In the genomic region with DNA sequence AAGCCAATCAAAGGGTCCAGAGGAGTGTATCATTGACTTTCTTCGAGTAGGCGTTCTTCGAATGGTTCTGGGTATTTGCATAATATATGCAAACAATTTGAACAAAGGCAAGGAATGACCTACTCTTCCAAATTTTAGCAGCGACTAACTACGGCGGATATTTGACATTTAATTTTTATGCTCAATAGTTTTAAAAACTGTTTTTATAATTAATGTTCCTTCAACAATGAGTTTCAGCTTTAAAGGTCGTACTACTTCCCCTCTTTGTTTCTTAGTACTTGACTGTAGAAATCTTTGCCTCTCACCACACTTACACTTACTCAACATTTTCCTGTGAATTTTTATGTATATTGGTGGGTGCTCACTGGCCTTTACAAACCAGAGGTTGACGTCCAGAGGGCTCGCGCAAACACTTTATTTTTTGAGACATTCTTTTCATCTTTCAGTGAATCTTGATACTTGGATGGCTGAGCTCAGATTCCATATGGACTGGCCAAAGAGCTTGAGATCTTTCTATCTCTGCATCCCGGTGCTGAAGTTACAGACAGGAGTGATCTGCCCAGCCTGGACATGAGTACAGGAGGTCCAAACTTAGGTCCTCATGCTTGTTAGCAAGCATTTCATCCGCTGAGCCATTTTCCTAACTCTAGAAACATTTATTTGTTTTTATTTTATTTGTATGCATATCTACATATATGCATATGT, we compare ENCODE assay signal across 9 mouse cellular contexts. TPM values are rescaled to one million over a fixed set of nuclear protein-coding genes. Genes with fewer than 3 reads are reported as not detected.
DNase-seq lines count a peak whose midpoint lies in the region; ATAC-seq and TF ChIP-seq lines count a peak whose summit lies in the region.
"Had no signal": no experiment of that assay in that cellular context is flagged by ENCODE, and none has a peak within 500 bp of the region (broad histone marks: within the 10 kb centered on the region; RNA-seq: fewer than 3 reads in every experiment).

No protein-coding gene starts in this region.

- peak overlapping the region; percentile 86 for H3K4me3 ChIP-seq in neural tube, embryonic 11.5 days (ENCODE audit: low read depth, low read length)
- H3K4me3 ChIP-seq in limb, embryonic 12.5 days (replicated peaks): peak overlapping the region; percentile 99
- peak overlapping the region; percentile 100 for H3K4me3 ChIP-seq in stomach, postnatal 0 days (ENCODE audit: low read depth, low read length)

- H3K9ac ChIP-seq in neural tube, embryonic 11.5 days (ENCODE audit: low read length): peak overlapping the region; percentile 60
- peak overlapping the region; percentile 100 for H3K9ac ChIP-seq in limb, embryonic 12.5 days (replicated peaks)
- H3K9ac ChIP-seq in stomach, postnatal 0 days (ENCODE audit: low read length): peak overlapping the region; percentile 64

- H3K9me3 ChIP-seq in neural tube, embryonic 11.5 days (ENCODE audit: control insufficient read depth, low read length): no peaks in the 10 kb centered on the region
- H3K9me3 ChIP-seq in limb, embryonic 12.5 days: no peaks in the 10 kb centered on the region
- H3K9me3 ChIP-seq in stomach, postnatal 0 days (ENCODE audit: control insufficient read depth, low read length): no peaks in the 10 kb centered on the region

- no peak for ATAC-seq in cerebellum, adult (ENCODE audit: insufficient number of reproducible peaks, low FRiP score, low TSS enrichment)
- peak; percentile 79 for ATAC-seq in neural tube, embryonic 11.5 days (ENCODE audit: insufficient read depth, low FRiP score, low TSS enrichment)
- ATAC-seq in limb, embryonic 12.5 days (ENCODE audit: insufficient number of reproducible peaks, insufficient read depth, low FRiP score, low TSS enrichment, low read depth): peak; percentile 83
- ATAC-seq in stomach, postnatal 0 days (ENCODE audit: low FRiP score, low TSS enrichment): peak; percentile 84; the same call in 1 of the 2 replicates

- intact Hi-C loops in gastrocnemius, postnatal 14 days (cut with DNase I; ENCODE audit: low total_unique reads): no loop called here

- peak overlapping the region; percentile 71 for H3K4me2 ChIP-seq in neural tube, embryonic 11.5 days (ENCODE audit: low read depth)
- peak overlapping the region; percentile 92 for H3K4me2 ChIP-seq in limb, embryonic 12.5 days
- H3K4me2 ChIP-seq in stomach, postnatal 0 days (replicated peaks; ENCODE audit: low read depth): peak overlapping the region; percentile 48

- no peak for TF ChIP-seq CTCF in stomach, postnatal 0 days (IDR thresholded peaks at IDR 0.05; ENCODE audit: low read depth)

- 26% methylated on average over 12 of the region's 12 CpGs for WGBS in neural tube, embryonic 11.5 days
- 28% methylated on average over 12 of the region's 12 CpGs for WGBS in limb, embryonic 12.5 days
- 16% methylated on average over 12 of the region's 12 CpGs for WGBS in stomach, postnatal 0 days

- no peaks in the 10 kb centered on the region for H3K27me3 ChIP-seq in neural tube, embryonic 11.5 days (ENCODE audit: control insufficient read depth, insufficient read depth, low read length)
- H3K27me3 ChIP-seq in limb, embryonic 12.5 days: no peaks in the 10 kb centered on the region
- H3K27me3 ChIP-seq in stomach, postnatal 0 days (ENCODE audit: control insufficient read depth, insufficient read depth, low read length): no peaks in the 10 kb centered on the region

- peak; percentile 52 for DNase-seq in cerebellum, adult 9-11 months
- DNase-seq in neural tube, embryonic 11.5 days (ENCODE audit: low spot score): no peak
- no peak for DNase-seq in neural tube, embryonic 10.5 days (ENCODE audit: extremely low spot score, low spot score)
- no peak for DNase-seq in stomach, postnatal 0 days (ENCODE audit: low spot score)
- no peak for DNase-seq in retina, embryonic 14.5 days (ENCODE audit: low spot score)
- no peak for DNase-seq in gastrocnemius, postnatal 14 days

- H3K4me1 ChIP-seq in neural tube, embryonic 11.5 days (ENCODE audit: control insufficient read depth, insufficient read depth, low read length): peaks cover 16% of the 10 kb centered on the region
- peaks cover 22% of the 10 kb centered on the region for H3K4me1 ChIP-seq in limb, embryonic 12.5 days (replicated peaks)
- peaks cover 5% of the 10 kb centered on the region for H3K4me1 ChIP-seq in stomach, postnatal 0 days (replicated peaks; ENCODE audit: control insufficient read depth, insufficient read depth)

- H3K27ac ChIP-seq in neural tube, embryonic 11.5 days (ENCODE audit: low read depth, low read length): peak overlapping the region; percentile 93
- peak overlapping the region; percentile 98 for H3K27ac ChIP-seq in limb, embryonic 12.5 days
- peak overlapping the region; percentile 96 for H3K27ac ChIP-seq in stomach, postnatal 0 days (replicated peaks)

- H3K36me3 ChIP-seq in neural tube, embryonic 11.5 days (ENCODE audit: control insufficient read depth, insufficient read depth, low read length): peaks cover 11% of the 10 kb centered on the region
- peaks cover 22% of the 10 kb centered on the region for H3K36me3 ChIP-seq in limb, embryonic 12.5 days
- H3K36me3 ChIP-seq in stomach, postnatal 0 days (ENCODE audit: control insufficient read depth, insufficient read depth, low read length): peaks cover 13% of the 10 kb centered on the region

- no peak for TF ChIP-seq EP300 in stomach, postnatal 0 days (optimal IDR thresholded peaks at IDR 0.05)

RNA-seq across cellular contexts. Expression of a gene that starts 0.9 kb away (rescaled TPM):
- polyA plus RNA-seq in neural tube, embryonic 11.5 days (2014; fragmentation: Nextera tagmentation; extraction: Ambion mirVana): 185 and 194 TPM in 2 replicates
- polyA plus RNA-seq in limb, embryonic 12.5 days (2016; fragmentation: Nextera tagmentation; extraction: Ambion mirVana): 212 and 231 TPM in 2 replicates
- 45.4 and 49.3 TPM in 2 replicates for polyA plus RNA-seq in stomach, postnatal 0 days (2015; fragmentation: Nextera tagmentation; extraction: Ambion mirVana)
- total RNA-seq in gastrocnemius, postnatal 14 days (2021): 100 to 1,000 TPM; 102 to 118 TPM

RNA-seq across cellular contexts. Expression of a gene that starts 10.3 kb away (rescaled TPM):
- polyA plus RNA-seq in neural tube, embryonic 11.5 days (2014; fragmentation: Nextera tagmentation; extraction: Ambion mirVana): 4.1 and 6.7 TPM in 2 replicates
- 4.7 and 4.9 TPM in 2 replicates for polyA plus RNA-seq in limb, embryonic 12.5 days (2016; fragmentation: Nextera tagmentation; extraction: Ambion mirVana)
- polyA plus RNA-seq in stomach, postnatal 0 days (2015; fragmentation: Nextera tagmentation; extraction: Ambion mirVana): 24.3 and 25.2 TPM in 2 replicates
- total RNA-seq in gastrocnemius, postnatal 14 days (2021): under 1 TPM; 0.71 to 0.90 TPM
- total RNA-seq: hematopoietic stem cell, adult 5-6 weeks had no signal

RNA-seq across cellular contexts. Expression of a gene that starts 22.6 kb away (rescaled TPM):
- 5.8 and 9.1 TPM in 2 replicates for polyA plus RNA-seq in neural tube, embryonic 11.5 days (2014; fragmentation: Nextera tagmentation; extraction: Ambion mirVana)
- polyA plus RNA-seq in limb, embryonic 12.5 days (2016; fragmentation: Nextera tagmentation; extraction: Ambion mirVana): 5.6 and 6.0 TPM in 2 replicates
- 17.5 and 19.3 TPM in 2 replicates for polyA plus RNA-seq in stomach, postnatal 0 days (2015; fragmentation: Nextera tagmentation; extraction: Ambion mirVana)
- 1 to 10 TPM; 1.5 to 2.8 TPM for total RNA-seq in gastrocnemius, postnatal 14 days (2021)

RNA-seq across cellular contexts. Expression of a gene that starts 28.6 kb away (rescaled TPM):
- polyA plus RNA-seq in neural tube, embryonic 11.5 days (2014; fragmentation: Nextera tagmentation; extraction: Ambion mirVana): 0.27 TPM in 1 of 2 replicates, not detected in the other
- polyA plus RNA-seq in limb, embryonic 12.5 days (2016; fragmentation: Nextera tagmentation; extraction: Ambion mirVana): 0.49 and 0.64 TPM in 2 replicates
- polyA plus RNA-seq in stomach, postnatal 0 days (2015; fragmentation: Nextera tagmentation; extraction: Ambion mirVana): 0.63 and 0.78 TPM in 2 replicates
- under 1 TPM in 1 of 2 experiments, not detected in 1; 0.31 TPM for total RNA-seq in gastrocnemius, postnatal 14 days (2021)

RNA-seq across cellular contexts. Expression of a gene that starts 30.6 kb away (rescaled TPM):
- 99.4 and 105 TPM in 2 replicates for polyA plus RNA-seq in neural tube, embryonic 11.5 days (2014; fragmentation: Nextera tagmentation; extraction: Ambion mirVana)
- polyA plus RNA-seq in limb, embryonic 12.5 days (2016; fragmentation: Nextera tagmentation; extraction: Ambion mirVana): 70.4 TPM in 2 replicates
- 28.1 and 30.6 TPM in 2 replicates for polyA plus RNA-seq in stomach, postnatal 0 days (2015; fragmentation: Nextera tagmentation; extraction: Ambion mirVana)
- total RNA-seq in gastrocnemius, postnatal 14 days (2021): 100 to 1,000 TPM; 193 to 200 TPM
